Mouse (Mus musculus) cerebellum, adult 9-11 months (tissue): Measurements from ENCODE around the gene Prss23.

Experiments used
- DNase-seq: peaks from one replicate; pipeline ENCODE4 v3.0.0; 2022

Gene Prss23

DNA sequence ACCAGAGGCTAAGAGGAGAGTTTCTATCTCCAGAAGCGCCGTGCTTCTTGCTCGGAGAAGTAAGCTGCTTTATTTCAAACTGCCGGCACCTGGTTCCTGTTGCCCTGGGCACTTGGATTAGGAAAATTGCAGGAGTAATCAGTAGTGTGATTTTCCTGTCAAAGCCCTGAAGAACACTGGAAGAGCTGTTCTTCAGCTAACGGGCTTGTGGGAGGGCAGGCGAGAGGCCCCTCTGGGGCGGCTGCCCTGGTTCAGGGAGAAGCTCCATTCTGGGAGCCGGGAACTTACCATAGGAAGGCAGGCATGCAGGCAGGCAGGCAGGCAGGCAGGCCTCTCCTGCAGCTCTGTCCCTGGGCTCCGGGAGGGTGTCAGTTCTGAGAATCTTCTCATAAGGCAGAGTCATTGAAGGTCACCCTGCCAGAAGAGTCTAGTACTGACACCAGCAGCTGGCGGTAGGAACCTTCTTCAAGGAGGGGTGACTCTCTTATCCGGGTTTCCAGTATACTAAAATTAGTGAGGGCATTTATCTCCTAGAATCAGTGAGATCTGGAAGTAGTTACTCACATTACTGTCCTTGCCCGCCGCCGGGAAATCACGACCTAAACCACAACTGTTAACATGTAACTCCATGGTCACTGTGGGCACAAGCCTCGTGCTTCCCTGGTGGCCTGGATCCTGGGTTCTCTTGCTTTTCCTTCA lies at the start of gene Prss23:
TSS of gene Prss23 (minus strand) at position 457 of the 699 bp plus-strand sequence.
- DNase-seq, result no peak

GRCm38 (mm10) chr7:89576127-89576526 lies 49.1 kb upstream of the Prss23 start:
- no peak for DNase-seq

DNA sequence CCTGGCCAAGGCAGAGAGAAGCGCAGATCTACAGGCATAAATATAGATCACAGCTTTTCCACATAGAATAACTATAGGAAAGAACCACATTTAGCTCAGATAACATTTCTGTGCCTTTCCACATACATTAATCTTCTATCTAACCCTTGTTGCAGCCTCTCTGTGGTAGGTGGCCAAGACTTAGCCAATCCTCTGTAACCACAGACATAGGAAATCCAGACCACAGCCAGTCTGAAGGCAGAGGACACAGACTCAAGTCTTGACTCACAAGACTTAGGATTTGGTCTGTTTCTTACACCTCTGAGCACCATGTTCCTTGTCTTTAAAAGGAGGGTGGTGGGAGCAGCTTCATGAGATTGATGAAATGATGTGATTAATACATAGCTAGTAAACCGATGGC lies 37.6 kb upstream of the Prss23 start:
- no peak for DNase-seq

GRCm38 (mm10) chr7:89563501-89563900 lies 36.5 kb upstream of the Prss23 start:
- DNase-seq, result no peak

GRCm38 (mm10) chr7:89562140-89562539 lies 35.2 kb upstream of the Prss23 start:
- DNase-seq, result no peak

GRCm38 (mm10) chr7:89560939-89561338 lies 34.0 kb upstream of the Prss23 start:
- no peak for DNase-seq

DNA sequence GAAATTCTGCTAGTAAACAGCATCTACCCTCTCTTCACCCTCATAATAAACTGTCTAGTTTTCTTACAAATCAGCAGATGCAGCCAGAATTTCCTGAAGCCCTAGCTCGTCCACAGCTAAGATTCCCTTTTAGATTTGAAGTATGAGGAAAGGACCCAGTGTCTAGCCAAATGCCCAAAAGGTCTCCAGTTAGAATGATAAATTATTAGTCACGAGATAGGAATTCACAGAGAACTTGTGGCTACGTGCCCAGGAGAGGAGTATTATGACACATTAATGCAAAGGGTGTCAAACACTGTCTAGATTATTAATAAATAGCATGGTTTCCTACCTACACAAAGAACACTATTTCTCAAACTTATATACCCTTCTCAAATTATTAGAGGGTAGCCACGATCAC lies 32.6 kb upstream of the Prss23 start:
- no peak for DNase-seq

DNA sequence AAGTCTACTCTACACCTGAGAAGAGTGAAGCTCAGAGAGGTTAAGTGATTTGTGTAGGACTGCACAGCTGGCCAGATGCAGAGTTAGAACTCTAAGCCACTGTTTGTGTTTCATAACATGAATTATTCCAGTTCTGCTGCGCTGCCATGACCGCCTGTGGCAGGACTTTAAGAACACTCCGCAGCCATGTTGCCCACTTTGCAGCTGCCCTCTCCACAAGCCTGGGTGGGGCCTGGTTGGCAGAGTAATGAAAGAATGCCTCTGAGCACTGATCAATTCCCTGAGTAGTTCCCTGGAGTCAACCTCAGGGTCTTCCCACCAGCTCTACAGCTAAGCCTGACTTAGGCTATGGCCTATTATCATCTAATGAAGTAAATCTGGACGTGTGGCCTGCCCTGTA lies 32.1 kb upstream of the Prss23 start:
- no peak for DNase-seq

DNA sequence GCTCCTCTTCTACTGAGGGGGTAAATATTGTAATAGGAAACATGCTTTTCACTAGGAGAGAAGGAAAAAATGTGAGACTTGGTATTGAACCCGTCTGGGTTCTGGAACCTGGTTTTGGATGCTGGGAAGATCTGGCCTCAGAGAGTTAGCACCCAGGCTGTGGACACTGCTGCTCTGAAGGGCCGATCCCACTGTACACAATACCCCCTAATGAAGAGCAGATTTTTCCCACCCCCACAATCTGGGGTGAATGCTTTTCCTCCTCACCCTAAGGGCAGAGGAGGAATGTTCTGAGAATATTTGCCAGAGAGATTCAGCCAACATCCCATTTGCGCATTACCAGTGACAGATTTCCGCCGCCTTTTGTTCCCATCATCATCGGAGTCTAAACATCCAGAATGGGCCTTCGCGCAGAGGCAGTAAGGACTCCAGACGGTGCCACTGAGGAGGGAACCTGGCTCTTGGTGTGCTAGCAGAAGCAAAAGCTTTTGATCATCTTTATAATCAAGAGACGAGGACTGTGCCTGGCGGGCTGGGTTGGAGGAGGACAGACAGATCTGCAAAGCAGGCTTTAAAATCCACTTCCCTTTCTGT lies 31.6 kb upstream of the Prss23 start:
- DNase-seq, result no peak

DNA sequence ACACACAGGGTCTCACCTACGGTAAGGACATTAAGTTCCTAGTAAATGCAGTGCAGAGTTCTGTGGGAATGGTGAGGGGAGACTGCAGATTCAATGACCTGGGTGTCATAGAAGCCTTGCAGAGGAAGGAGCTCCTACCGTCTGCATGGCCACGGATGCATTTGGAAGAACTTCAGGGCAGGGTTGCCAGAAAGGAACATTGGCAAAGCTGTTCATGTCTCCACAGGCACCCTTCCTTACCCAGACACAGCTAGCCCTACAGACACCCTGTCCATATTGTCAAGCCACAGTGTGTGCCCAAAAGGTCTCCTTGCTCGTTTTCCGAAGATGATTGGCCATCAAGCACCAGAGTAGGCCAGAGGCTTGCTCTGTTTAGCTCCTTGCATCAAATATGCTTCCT lies 30.1 kb upstream of the Prss23 start:
- peak; percentile 13 for DNase-seq

DNA sequence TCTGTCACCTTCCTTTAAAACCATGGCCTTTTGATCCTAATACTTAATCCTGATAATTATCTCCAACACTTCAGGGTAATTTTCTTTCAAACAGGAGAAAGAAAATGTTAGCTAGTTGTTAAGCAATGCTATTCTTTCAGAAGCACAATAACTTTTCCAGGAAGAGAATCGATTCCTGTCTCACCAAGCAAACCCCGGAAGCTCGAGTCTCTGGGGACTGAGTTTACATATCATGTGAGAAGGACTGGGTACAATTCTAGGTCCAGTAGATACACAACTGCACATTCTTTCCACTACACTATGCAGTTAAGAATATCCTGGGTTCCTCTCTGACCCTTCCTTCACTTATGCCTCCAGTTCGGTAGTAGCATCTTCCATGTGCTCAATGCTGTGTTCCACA lies 29.7 kb upstream of the Prss23 start:
- DNase-seq, result no peak

DNA sequence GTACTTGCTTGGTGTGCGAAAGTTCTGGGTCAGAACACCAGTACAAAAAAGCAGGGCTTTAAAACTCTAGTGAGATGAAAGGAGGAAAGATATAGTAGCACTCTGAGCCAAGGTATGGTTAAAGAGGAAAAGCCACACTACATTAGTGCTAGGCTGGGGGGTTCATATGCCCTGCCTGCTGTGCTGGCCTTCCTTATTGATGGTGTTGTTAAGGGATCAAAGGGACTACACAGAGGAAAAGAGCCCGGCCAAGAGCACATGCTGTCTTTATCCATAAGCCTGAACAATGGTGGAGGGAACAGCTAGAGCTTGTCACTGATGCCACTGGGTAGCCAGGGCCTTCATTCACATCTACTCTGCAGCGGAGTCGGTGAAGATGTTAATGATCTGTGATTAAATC lies 28.2 kb upstream of the Prss23 start:
- no peak for DNase-seq

DNA sequence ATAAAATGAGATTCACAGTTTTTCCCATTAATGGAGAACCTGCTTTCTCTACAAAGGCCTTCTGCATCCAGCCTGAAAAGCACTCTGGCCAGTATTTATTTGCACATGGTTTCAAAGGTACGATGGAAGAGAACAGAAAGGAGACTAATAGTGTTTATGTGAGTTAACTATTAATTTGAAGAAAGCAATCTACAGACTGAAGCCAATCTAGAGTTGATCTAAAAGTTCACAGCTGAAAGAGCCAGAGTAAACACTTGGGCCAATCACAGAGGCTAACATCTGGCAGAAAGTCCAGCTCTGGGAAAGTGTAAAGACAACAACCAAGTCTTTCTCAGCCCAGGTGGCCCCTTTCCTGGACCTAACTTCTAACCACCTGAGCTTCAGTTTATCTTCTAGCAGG lies 27.1 kb upstream of the Prss23 start:
- DNase-seq, result no peak

- DNase-seq, result no peak
Measured at GRCm38 (mm10) chr7:89540976-89541375, 14.0 kb upstream of the Prss23 start.

DNA sequence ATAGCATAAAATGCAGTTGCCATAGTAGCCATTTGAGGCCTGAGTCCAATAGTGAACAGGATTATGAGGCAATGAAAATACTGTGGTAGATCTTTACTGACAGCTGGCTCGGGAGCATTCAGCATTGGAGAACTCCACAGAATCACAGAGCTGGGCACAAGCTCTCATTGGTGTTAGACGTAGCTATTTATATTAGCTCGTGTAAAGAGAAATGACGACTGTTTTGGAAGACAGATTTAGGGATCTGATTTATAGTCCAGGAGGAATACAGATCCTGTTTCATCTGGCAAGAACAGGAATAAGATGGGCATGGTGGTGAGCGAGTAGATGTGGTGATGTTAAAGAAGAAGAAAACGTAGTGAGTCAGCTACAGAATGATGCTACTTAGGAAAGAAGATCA lies 12.4 kb upstream of the Prss23 start:
- DNase-seq, result no peak

DNA sequence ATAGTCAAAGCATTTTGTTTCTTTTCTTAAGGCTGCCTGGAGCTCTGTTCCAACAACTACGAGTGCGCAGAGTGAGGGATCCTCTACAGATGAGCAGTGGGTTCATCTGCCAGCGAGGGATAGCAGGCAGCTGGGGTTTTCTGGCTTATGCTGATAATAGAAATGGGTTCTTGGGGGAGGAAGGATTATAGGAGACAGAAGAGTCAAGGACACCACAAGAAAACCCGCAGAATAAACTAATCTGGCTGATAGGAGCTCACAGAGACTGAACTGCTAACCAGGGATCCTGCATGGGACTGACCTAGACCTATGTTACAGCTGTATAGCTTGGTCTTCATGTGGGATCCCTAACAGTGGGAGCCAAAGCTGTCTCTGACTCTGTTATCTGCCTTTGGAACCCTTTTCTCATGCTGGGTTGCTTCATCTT lies 456 bp upstream of the Prss23 start:
- DNase-seq, result no peak

GRCm38 (mm10) chr7:89523816-89524215 lies 3.2 kb downstream of the Prss23 start:
- no peak for DNase-seq

- DNase-seq, result no peak
Measured at GRCm38 (mm10) chr7:89522170-89522569, 4.8 kb downstream of the Prss23 start.

GRCm38 (mm10) chr7:89517460-89518390 lies 9.3 kb downstream of the Prss23 start:
- DNase-seq, result peak; percentile 25

- DNase-seq, result no peak
Measured at GRCm38 (mm10) chr7:89516551-89517459, 10.2 kb downstream of the Prss23 start.

- no peak for DNase-seq
Measured at GRCm38 (mm10) chr7:89511921-89512514, 15.0 kb downstream of the Prss23 start.

- no peak for DNase-seq
Measured at GRCm38 (mm10) chr7:89508672-89509071, 18.3 kb downstream of the Prss23 start.
